Mouse (Mus musculus) G1E-ER4 (cell line): ENCODE results near the gene Btbd2. TPM values are rescaled to one million over a fixed set of nuclear protein-coding genes. Genes with fewer than 3 reads are reported as not detected.

Source experiments
- GATA1 ChIP-seq: IDR thresholded peaks from one replicate; pipeline ENCODE4 v1.8.0; 2012; ENCODE audit warnings: low read length, inconsistent platforms
- polyA plus RNA-seq: library from polyadenylated mRNA; stranded (reverse); fragments of >175 nt; gene quantifications from 2 replicates; pipeline ENCODE4 v1.2.3, GENCODE M21; 2012

Gene Btbd2
- polyA plus RNA-seq, 1 experiment: 103 TPM

DNA sequence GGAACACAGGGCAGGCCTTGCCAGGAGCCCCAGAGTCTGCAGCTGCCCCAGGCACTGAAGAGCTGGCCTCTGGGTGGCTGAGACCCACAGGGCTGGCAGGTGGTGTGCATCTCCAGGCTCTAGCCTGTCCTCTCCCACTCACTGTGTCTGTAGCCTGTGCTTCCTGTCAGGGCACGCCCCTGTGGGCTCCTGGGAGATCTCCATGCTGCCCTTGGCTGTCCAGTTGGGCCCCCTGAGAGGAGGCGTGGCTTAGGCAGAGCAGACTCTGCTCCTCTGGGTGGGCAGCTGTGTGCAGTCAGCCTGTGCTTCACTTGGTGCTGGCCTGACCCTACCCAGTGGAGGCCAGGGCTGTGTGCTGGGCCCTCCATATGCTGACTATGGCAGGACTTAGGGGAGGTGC lies 29.2 kb downstream of the Btbd2 start:
- TF ChIP-seq GATA1: no peak

DNA sequence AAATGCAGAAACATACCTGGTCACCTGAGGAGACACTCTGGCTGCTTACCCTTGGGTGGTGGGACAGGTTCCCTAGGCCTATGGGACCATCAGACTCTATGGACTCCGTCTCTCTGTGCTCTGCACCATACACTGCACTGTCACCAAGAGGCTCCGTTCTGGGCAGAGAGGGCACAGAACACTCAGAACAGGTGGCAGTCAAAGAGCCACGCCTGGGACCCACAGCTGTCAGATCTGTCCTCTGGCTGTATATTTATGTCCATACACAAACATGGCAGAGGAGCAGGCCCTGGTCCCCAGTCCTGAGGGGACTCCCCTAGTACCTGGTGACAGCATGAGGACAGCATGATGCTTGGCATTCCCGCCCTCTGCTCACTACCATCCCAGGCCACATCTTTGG lies 31.1 kb downstream of the Btbd2 start:
- no peak for TF ChIP-seq GATA1

DNA sequence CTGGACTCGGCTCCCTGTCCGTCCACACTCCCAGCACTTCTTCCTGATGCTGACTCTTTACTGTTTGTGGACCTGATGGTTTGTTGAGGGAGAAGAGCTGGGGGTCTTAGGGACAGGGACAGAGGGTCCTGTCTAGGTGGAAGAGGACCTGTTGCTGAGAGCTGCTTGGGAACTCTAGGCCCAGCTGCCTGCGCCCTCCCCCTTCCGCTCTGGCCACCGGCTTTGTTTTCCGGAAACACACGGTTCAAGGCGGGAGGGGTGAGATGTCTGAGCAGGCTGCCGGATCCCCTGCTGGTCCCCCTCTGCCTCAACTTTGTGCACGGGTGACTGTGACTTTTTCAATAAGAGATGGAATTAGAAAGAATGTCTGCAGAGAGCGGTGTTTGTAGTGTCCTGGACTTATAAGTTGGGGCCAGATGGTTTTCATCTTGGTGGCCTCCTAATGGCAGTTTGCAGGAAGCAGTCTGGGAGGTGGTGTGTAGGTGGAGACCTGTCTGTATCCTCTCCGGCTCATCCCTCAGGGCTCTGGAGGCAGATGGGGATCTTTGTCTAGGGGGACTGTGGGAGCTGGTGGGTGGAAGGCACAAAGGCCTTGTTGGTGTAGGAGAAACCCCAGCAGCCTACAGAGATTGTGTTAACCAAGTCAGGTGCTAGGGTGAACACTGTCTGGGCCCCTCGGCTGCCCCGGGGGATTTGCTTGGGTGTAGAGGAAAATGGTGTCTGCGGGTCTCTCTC lies 33.2 kb downstream of the Btbd2 start:
- no peak for TF ChIP-seq GATA1

DNA sequence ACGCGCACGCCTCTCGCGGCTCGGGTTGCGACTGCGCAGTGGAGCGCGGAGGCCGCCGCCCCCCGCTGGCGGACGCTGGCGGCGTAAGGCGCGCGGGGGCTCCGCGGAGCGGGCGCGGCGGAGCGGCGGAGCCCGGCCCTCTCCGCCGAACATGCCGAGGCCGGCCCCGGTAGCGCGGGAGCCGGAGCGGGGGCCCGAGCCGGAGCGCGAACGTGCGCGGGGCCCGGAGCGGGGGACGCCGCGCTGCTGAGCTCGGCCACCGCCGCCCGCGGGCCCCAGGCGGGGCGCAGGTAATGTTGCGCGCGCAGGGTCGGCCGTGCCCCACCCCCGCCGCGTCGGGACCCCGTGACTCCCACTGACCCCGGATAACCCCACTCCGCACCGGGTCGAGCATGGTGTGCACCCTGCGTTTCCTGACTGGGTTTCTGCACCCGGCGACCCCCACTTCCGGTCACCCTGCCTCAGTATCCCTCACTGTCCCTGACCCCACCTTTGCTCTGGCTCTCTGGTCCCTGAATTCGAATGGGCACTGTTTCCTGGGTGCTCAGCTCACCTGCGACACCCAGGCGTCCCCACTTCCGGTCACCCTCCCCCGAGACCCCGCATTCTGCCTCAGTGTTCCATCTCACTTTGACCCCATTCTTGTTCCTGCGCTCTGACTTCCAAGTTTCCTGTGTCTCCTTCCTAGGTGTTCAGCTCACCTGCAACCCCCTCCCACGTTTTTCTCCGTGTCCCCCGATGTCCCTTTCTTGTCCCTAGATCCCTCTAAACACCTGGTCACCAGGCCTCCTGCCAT lies 34.0 kb downstream of the Btbd2 start, which contains the start of gene Csnk1g2:
Csnk1g2 (plus strand) TSS at position 178 of the 796 bp plus-strand sequence.
- TF ChIP-seq GATA1: no peak

DNA sequence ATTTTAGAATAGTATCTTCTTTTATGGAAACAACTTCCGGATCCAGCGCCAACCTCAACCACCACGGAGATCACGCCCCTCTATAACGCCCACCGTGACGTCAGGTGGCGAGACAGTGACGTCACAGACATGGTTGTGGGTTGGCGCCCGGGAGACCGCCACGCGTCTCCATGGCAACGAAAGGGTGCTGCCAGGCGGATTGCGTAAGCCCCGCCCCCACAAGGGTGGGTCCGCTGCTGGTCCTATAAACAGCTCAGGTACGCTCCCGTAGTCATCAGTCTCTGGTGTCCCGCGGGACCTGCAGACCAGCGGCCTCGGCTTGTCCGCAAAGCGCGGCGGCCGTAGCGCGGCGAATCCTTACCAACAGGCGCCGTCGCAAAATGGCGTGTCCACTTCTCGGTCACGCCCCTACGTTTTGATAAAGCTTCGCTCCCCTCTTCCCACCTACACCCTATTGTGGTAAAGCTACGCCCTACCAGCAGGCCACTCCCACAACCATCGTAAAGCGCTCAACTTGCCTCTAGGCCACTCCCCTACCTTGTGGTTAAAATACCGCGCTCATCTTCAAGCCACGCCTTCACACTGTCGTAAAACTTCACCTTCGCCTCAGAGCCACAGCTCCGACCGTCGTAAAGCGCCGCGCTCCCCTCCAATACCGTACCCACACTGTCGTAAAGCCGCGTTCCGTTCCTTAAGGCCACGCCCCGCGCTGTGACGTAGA lies 34.8 kb downstream of the Btbd2 start:
- TF ChIP-seq GATA1: no peak

DNA sequence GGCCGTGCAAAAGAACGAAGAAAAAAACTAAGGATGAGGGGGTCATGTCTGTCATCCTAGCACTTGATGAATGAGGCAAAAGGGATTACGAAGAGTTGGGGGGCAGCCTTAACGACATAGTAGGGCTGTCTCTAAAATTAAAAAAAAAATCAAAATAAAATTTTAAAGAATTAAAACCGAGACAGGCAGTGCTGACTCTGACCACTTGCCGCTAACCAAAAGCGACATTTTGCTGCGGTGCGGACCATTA lies 35.3 kb downstream of the Btbd2 start:
- TF ChIP-seq GATA1: no peak

DNA sequence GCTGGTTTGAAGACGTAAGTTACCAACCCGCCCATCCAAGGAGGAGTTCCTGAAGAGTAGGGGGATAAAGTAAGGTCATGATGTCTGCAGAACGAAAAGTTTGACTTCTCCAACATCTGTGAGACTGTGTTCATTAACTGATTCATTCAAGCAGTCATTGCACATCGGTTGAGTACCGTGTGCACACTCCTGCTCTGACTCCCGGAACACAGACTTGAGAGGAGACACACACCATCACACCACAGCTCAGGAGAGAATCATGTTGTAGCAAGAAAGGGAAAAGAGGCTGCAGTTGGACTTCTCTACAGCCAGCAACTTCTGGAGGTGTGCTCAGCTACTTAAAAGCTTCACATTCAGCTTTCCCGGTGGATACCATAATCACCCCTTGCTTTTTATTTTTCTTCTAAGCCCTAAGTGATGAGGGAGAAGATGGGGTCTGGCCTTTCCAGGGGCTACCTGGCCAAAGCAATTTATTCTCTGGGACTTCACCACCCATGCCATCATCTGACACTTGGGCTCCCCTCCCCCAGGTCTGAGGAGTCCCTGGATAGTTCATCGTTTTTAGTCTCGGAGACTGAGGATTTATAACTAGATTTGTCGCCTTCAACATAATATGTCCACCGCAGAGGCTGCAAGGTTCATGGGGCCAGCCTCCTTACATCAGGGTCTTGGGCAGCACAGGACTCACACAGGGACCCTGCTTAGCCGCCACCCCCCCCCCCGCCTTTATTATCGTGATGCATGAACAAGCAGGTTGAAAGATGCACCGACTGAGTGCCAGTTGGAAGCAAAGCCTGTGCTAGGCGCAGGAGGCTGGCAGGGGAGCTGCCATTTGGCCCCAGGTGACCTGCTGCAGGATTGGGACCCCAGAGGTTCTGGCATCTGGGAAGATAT lies 35.8 kb downstream of the Btbd2 start:
- TF ChIP-seq GATA1: no peak

DNA sequence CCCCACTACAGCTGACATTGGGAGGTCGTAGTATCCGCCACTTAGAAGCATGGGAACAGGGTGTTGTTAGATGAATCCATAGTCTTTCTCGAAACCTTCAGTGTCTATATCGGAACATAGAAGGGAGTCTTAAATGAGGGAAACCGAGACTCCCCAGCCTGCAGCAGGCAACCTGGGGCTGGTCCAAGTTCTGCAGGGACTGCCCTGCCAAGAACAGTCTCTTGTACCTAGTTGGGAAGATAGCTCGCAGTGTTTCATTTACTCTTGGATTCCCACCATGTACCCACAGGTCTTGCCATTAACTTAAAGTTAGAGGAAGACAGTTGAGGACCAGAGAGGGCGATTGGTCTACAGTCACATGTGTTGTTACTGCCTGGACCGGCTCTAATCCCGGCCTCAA lies 36.5 kb downstream of the Btbd2 start:
- no peak for TF ChIP-seq GATA1

DNA sequence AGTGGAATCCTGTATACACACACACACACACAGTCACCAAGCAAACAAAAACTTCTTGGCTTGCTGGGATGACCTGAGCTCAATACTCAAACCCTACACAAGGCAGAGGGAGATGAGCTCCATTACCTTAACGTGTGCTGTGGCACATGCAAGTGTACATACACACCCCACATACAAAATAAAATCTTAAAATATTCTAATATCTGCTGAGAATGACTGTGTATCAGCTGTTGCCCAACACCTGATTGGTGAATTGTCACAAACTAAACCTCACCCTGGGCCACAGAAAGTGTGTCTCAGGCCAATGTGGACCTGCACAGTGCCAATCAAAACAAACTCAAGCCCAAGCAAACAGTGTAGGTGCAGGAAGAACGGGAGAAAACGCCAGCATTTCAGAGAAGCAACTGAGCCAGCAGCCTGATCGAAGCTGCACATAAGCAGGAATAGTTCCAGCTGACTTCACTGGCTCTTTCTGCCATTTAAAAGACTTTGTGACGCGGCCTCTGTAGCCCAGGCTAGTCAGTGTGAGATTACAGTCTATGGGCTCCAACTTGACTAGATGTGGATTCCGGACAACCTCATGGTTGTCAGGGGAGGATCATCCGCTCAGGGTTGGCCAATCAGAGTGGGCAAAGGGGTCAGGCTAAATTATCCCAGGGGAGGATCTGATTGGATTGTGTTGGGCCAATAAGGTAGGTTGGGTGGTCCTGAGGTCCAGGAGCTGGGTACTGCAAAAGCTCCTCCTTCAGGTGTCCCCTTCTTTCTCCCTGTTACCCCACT lies 37.2 kb downstream of the Btbd2 start:
- TF ChIP-seq GATA1: no peak

DNA sequence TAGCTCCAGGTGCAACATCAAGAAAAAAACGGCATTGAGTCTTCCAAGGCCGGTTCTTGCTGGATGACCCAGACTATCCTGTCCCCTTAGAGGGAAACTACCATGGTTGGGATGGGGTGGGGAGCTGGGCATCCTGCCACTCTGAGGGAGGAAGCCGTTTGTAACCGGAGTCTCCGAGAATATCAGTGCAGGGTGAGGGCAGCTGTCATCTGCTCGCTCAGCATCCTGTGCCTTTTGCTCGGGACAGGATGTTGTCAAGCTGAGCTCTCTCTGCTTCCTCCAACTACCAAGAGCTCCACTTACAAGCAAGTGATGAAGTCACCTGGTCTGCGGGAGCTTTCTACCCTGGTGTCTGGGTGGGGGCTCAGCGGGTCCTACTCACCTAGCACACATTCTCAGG lies 38.7 kb downstream of the Btbd2 start:
- TF ChIP-seq GATA1: no peak

DNA sequence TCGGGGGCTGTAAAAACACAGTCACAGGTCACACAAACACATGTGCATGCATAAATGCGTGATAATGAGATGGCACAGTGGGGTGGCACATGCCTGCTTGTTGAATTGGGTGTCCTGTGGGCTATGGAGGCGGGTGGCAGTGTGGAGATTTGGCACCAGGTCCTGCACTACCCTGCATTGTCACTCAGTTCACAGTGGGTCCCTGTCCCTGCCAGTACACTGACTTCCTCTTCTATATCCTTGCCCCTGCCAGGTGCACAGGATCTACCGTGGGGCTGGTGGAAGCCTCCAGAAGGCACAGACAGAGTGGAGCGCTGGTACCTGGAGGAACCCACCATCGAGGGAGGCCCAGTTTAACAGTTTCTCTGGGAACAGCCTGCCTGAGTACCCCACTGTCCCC lies 42.5 kb downstream of the Btbd2 start:
- TF ChIP-seq GATA1: no peak

DNA sequence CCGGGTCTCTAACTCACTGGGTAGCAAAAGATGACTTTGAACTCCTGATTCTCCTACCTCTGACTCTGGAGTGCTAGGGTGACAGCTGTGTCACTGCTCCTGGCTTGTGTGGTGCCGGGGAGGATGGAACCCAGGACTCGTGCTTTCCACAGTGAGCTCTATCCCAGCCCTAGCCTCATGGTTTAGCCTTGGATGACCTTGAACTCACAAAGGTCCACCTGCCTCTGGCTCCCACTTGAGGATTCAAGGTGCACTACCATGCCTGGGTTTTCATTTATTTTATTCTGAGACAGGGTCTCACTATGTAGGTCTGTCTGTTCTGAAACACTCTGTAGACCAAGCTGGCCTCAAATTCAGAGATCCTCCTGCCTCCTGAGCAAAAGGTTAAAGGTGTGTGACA lies 43.0 kb downstream of the Btbd2 start:
- no peak for TF ChIP-seq GATA1

DNA sequence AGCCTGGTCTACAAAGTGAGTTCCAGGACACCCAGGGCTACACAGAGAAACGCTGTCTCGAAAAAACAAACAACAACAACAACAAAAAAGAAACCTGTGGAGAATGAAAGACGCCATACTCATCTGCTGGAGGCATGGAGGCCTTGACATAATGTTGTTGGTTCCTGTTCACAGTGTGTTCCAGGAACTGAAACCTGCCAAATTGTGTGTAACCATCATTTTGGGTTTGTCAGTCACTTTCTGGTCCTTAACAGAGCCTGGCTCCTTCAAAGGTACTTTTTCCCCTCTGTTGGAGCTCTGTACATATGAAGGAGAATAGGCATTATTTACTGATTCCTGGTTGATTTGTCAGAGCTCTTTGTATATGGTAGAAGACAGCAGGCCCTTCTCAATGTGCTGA lies 45.0 kb downstream of the Btbd2 start:
- TF ChIP-seq GATA1: no peak

DNA sequence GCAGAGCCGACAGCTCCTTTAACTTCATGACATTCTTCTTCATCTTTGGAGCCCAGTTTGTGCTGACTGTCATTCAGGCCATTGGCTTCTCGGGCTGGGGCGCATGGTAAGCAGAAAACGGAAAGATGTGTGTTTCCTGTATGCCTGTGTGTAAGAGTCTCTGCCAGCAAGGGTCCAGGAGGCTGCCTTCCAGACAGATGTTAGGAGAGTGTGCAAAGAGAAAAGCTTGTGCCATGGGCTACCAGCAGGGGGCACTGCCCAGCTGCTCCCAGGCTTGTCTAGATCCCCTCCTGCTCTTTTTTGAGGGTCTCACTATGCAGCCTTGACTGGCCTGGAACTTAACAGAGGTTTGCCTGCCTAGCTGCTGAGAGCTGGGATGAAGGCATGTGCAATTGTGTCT lies 45.8 kb downstream of the Btbd2 start:
- no peak for TF ChIP-seq GATA1
